In genomic region chr16:9994041-9994950, GRCm38 (mm10) we compare ENCODE assay signal across 8 mouse cellular contexts. TPM values are rescaled to one million over a fixed set of nuclear protein-coding genes. Genes with fewer than 3 reads are reported as not detected.
DNase-seq lines count a peak whose midpoint lies in the region; ATAC-seq and TF ChIP-seq lines count a peak whose summit lies in the region.

No protein-coding gene starts in this region.

- H3K4me1 ChIP-seq in kidney, embryonic 15.5 days, result peaks cover 37% of the 10 kb centered on the region
- H3K4me1 ChIP-seq in hindbrain, embryonic 10.5 days (replicated peaks), result peaks cover 40% of the 10 kb centered on the region
- H3K4me1 ChIP-seq in limb, embryonic 14.5 days (ENCODE audit: control insufficient read depth, insufficient read depth, low read length), result peaks cover 5% of the 10 kb centered on the region
- peaks cover 10% of the 10 kb centered on the region; the same call in 1 of the 2 replicates for H3K4me1 ChIP-seq in stomach, embryonic 14.5 days (ENCODE audit: control insufficient read depth, insufficient read depth, low read length)

- DNase-seq in kidney, adult 11 months, result no peak
- DNase-seq in embryo, embryonic 10.5 days (ENCODE audit: low spot score), result peak; percentile 55
- DNase-seq in hindbrain, embryonic 10.5 days (ENCODE audit: low spot score), result no peak
- DNase-seq in limb, embryonic 14.5 days (ENCODE audit: low spot score), result no peak
- DNase-seq in spleen, postnatal 36 days (ENCODE audit: low spot score in 2 of 2), result no peak
- DNase-seq in urinary bladder, postnatal 36 days (ENCODE audit: low spot score in 2 of 2), result no peak

- 0% methylated on average over 40 of the region's 51 CpGs for WGBS in kidney, embryonic 15.5 days
- WGBS in hindbrain, embryonic 10.5 days, result under 1% methylated on average over 49 of the region's 51 CpGs
- WGBS in limb, embryonic 14.5 days, result under 1% methylated on average over 33 of the region's 51 CpGs
- WGBS in stomach, embryonic 14.5 days, result under 1% methylated on average over 43 of the region's 51 CpGs

- TF ChIP-seq POLR2A in limb, embryonic 14.5 days (IDR thresholded peaks at IDR 0.05; ENCODE audit: borderline replicate concordance, extremely low read depth, insufficient read depth, insufficient read length), result no peak

- peak overlapping the region; percentile 43 for H3K4me3 ChIP-seq in kidney, embryonic 15.5 days (replicated peaks)
- H3K4me3 ChIP-seq in hindbrain, embryonic 10.5 days, result peak overlapping the region; percentile 67
- H3K4me3 ChIP-seq in limb, embryonic 14.5 days (replicated peaks; ENCODE audit: low read length), result peak overlapping the region; percentile 36
- H3K4me3 ChIP-seq in stomach, embryonic 14.5 days (ENCODE audit: low read depth, low read length), result peak overlapping the region; percentile 33

- peaks cover 78% of the 10 kb centered on the region for H3K27me3 ChIP-seq in kidney, embryonic 15.5 days
- H3K27me3 ChIP-seq in hindbrain, embryonic 10.5 days (ENCODE audit: insufficient read depth, poor library complexity, severe bottlenecking), result peaks cover 67% of the 10 kb centered on the region
- peaks cover 68% of the 10 kb centered on the region for H3K27me3 ChIP-seq in limb, embryonic 14.5 days (ENCODE audit: control insufficient read depth, insufficient read depth, low read length)
- peaks cover 58% of the 10 kb centered on the region for H3K27me3 ChIP-seq in stomach, embryonic 14.5 days (ENCODE audit: control insufficient read depth, insufficient read depth, low read length)

- H3K9me3 ChIP-seq in kidney, embryonic 15.5 days (replicated peaks), result no peaks in the 10 kb centered on the region
- no peaks in the 10 kb centered on the region for H3K9me3 ChIP-seq in hindbrain, embryonic 10.5 days
- H3K9me3 ChIP-seq in limb, embryonic 14.5 days (ENCODE audit: control insufficient read depth, low read length), result no peaks in the 10 kb centered on the region
- no peaks in the 10 kb centered on the region for H3K9me3 ChIP-seq in stomach, embryonic 14.5 days (ENCODE audit: control insufficient read depth, low read depth, low read length)

- no peak overlapping the region for H3K27ac ChIP-seq in kidney, embryonic 15.5 days
- H3K27ac ChIP-seq in hindbrain, embryonic 10.5 days, result peak overlapping the region; percentile 70
- no peak overlapping the region for H3K27ac ChIP-seq in limb, embryonic 14.5 days (replicated peaks; ENCODE audit: low read depth, low read length)
- H3K27ac ChIP-seq in stomach, embryonic 14.5 days (ENCODE audit: low read length), result no peak overlapping the region

- ATAC-seq in kidney, embryonic 15.5 days (replicated peaks; ENCODE audit: low FRiP score), result peak; percentile 37
- peak; percentile 16; the same call in 1 of the 2 replicates for ATAC-seq in limb, embryonic 14.5 days (ENCODE audit: low FRiP score, low read depth)
- peak; percentile 16; the same call in 1 of the 2 replicates for ATAC-seq in stomach, embryonic 14.5 days (ENCODE audit: insufficient number of reproducible peaks, insufficient read depth, low FRiP score, low read depth)

- no peaks in the 10 kb centered on the region for H3K36me3 ChIP-seq in kidney, embryonic 15.5 days
- H3K36me3 ChIP-seq in hindbrain, embryonic 10.5 days, result no peaks in the 10 kb centered on the region
- H3K36me3 ChIP-seq in limb, embryonic 14.5 days (ENCODE audit: control insufficient read depth, insufficient read depth, low read length), result no peaks in the 10 kb centered on the region
- no peaks in the 10 kb centered on the region for H3K36me3 ChIP-seq in stomach, embryonic 14.5 days (ENCODE audit: control insufficient read depth, insufficient read depth, low read length)

- 0 out of 2 replicates have a peak overlapping the region, but pooled peaks have one; percentile 17 for H3K9ac ChIP-seq in kidney, embryonic 15.5 days
- peak overlapping the region; percentile 28; the same call in 1 of the 2 replicates for H3K9ac ChIP-seq in limb, embryonic 14.5 days (ENCODE audit: low read depth, low read length, severe bottlenecking)
- no peak overlapping the region; the same call in 1 of the 2 replicates for H3K9ac ChIP-seq in stomach, embryonic 14.5 days (replicated peaks; ENCODE audit: low read depth, low read length)

- H3K4me2 ChIP-seq in kidney, embryonic 15.5 days, result peak overlapping the region; percentile 83
- H3K4me2 ChIP-seq in limb, embryonic 14.5 days (replicated peaks; ENCODE audit: low read depth, low read length, severe bottlenecking), result peak overlapping the region; percentile 61
- H3K4me2 ChIP-seq in stomach, embryonic 14.5 days (replicated peaks; ENCODE audit: low read depth, low read length), result peak overlapping the region; percentile 59

RNA-seq across cellular contexts. Expression of gene Grin2a, which starts 1.1 kb away (rescaled TPM):
- 0.24 and 0.44 TPM in 2 replicates for polyA plus RNA-seq in kidney, embryonic 15.5 days (2015; fragmentation: Nextera tagmentation; extraction: Ambion mirVana)
- polyA plus RNA-seq in hindbrain, embryonic 10.5 days (2016; fragmentation: Nextera tagmentation; extraction: Ambion mirVana), result 1.9 and 3.3 TPM in 2 replicates
- polyA plus RNA-seq in limb, embryonic 14.5 days (2012; rRNA removed), result 0.64 and 0.86 TPM in 2 replicates
- polyA plus RNA-seq in limb, embryonic 14.5 days (2014; fragmentation: Nextera tagmentation; extraction: Ambion mirVana), result 1.9 and 2.0 TPM in 2 replicates
- 0.77 and 0.85 TPM in 2 replicates for polyA plus RNA-seq in stomach, embryonic 14.5 days (2014; fragmentation: Nextera tagmentation; extraction: Ambion mirVana)
